Mouse (Mus musculus) thymus, adult 2 months (tissue): ENCODE measurements at regions not wholly inside any gene's neighbourhood (a gene's known extent, or its start where the extent isn't known, plus 50 kb on each side); places are given as distances from the start of the nearest gene placed in this dataset.

Source experiments
- CTCF ChIP-seq: fragments of 200-500 bp; IDR thresholded peaks from 2 replicates; pipeline ENCODE4 v1.5.1; 2012; ENCODE audit warnings: mild to moderate bottlenecking, control low read depth, low read length, moderate library complexity, borderline replicate concordance; ENCODE audit not compliant: control insufficient read depth, poor library complexity, insufficient read depth; ENCODE audit errors: extremely low read depth
- POLR2A ChIP-seq: fragments of 200-500 bp; IDR thresholded peaks from 2 replicates; pipeline ENCODE4 v1.6.1; 2012; ENCODE audit warnings: mild to moderate bottlenecking, low read length, control low read depth, moderate library complexity; ENCODE audit not compliant: control insufficient read depth, poor library complexity, insufficient read depth; ENCODE audit errors: extremely low read depth

GRCm38 (mm10) chr12:117415146-117415545 lies 101.1 kb upstream of the Rapgef5 start:
- no peak for TF ChIP-seq CTCF
- no peak for TF ChIP-seq POLR2A
